Mouse (Mus musculus) E14TG2a.4 (cell line): ENCODE results near the gene Spns2.

Experiments used
- CTCF ChIP-seq: conservative IDR thresholded peaks from 2 replicates; pipeline ENCODE4 v1.5.1; 2014; ENCODE audit warnings: low read length
- POU5F1 ChIP-seq: IDR thresholded peaks from 2 replicates; pipeline ENCODE4 v1.6.1; 2014; ENCODE audit warnings: low read length, borderline replicate concordance

DNA sequence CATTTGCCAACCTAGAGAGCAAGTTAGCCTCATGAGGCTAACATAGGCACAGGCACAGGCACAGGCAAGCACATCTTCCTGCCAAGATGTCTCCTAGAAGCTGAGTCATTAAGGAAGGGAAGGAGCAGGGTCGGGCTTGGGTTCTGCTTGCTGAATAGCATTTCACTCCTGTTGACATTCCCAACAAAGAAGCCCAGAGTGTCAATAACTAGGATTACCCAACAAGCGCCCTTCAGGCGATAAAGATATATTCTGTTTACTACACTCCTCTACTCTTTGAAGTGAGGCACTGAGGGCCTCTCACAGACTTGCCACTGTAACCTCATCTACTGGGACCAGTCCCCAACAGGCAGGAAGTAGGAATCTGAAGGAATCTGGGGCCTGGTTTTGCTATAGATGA is 6.4 kb upstream of the Spns2 start:
- TF ChIP-seq CTCF, result no peak
- no peak for TF ChIP-seq POU5F1
